Mouse (Mus musculus) embryo, embryonic 9.5 days (tissue): ENCODE data around the gene Tmem63a.

ENCODE experiments used
- DNase-seq: peaks from one replicate; pipeline ENCODE4 v3.0.0-alpha.2; 2017; ENCODE audit errors: extremely low spot score

Gene Tmem63a

GRCm38 (mm10) chr1:181009754-181010153 lies 67.6 kb downstream of the Tmem63a start:
- no peak for DNase-seq

- no peak for DNase-seq
Observed at GRCm38 (mm10) chr1:181010171-181010932, 68.2 kb downstream of the Tmem63a start.

DNA sequence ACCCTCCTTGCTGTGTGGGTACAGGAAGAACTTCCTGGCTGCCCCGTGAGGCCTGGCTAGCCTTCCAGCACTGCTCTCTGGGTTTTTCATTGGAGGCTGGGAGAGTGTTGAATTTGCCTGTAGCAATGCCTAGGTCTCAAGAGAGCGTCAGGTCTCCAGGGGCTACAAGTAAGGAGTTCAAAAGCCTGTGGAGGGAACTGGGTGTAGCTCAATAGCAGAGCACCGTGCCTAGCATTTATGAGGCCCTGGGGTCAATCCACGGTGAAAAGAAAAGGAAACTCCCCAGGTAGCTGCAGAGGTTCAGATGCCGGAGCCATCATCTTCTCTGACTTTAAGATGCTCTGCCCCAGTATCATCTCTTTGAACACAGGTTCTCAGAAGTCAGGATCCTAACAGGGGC lies 69.5 kb downstream of the Tmem63a start:
- no peak for DNase-seq

- DNase-seq = no peak
Observed at GRCm38 (mm10) chr1:181012416-181012815, 70.3 kb downstream of the Tmem63a start.

DNA sequence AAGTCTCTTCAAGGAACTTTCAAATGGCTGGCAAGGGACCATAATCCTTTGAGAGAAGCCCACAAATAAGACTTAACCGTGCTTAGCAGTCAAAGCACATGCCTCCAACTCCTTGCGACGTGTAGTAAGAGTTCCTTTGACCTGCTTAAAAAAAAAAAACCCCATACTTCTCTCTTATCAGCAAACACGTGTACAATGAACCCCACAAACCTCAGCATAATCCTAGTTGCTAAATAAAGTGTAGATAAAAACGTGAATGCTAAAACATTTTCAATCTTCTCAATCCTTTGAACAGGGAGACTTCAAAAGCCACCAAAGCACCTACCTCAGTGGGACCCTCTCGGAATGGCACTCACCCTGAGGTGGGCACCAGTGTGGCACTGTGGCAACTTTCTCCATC lies 71.3 kb downstream of the Tmem63a start:
- DNase-seq = no peak

- no peak for DNase-seq
Observed at GRCm38 (mm10) chr1:181014731-181015500, 72.8 kb downstream of the Tmem63a start.

GRCm38 (mm10) chr1:181015558-181015957 lies 73.4 kb downstream of the Tmem63a start:
- DNase-seq = no peak

GRCm38 (mm10) chr1:181016045-181016444 lies 73.9 kb downstream of the Tmem63a start:
- DNase-seq = no peak

DNA sequence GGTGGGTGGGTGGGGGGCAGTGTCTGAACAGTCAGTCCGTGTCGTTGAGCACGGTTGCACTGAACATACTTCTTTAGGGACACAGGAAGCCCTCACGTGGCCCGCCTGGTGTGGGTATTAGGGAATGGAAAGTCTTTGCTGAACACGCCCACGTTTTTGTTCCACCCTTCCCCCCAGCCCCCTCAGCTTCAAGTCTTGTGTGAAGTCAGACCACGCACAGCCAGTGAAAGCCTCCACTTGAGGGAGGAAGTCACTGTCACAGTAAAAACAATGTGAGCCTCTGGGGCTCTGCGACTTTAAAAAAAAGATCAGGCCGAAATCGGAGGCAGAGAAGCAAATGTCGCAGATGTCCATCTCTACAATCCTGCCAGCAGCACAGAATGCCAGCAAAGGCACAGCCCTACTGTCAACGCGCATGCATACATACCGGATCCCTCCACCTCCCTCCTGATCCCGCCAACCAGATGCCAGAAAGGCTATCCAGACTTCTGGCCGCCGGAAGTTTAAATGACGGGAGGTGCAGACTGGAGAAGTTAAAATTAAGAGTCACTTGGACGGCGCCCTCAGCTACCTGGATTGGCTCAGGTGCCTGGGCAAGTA lies 74.5 kb downstream of the Tmem63a start:
- peak; percentile 35 for DNase-seq

DNA sequence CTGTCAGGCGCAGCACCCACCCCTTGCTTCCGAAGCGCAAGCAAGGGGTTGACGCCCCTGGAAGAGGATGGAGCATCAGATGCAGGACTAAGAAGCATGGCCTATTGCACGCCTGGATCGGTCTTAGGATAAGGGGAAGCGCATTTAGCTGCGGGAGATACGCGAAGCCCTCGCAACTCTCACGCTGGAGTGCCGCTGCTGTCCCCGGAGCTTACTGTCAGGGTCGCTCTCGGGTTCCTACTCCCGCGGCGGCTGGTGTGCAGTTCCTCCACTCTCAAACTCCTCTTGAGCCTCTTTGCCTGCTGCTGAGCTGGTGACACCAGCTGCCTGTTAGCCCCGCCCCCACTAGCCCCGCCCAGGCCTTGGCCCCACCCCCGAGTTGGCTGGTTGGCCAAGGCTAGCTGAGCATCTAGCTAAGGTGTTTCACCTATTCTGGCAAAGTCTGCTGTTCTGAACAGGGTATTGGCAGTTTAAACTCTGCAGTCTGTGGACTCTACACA lies 75.1 kb downstream of the Tmem63a start:
- peak; percentile 86 for DNase-seq

DNA sequence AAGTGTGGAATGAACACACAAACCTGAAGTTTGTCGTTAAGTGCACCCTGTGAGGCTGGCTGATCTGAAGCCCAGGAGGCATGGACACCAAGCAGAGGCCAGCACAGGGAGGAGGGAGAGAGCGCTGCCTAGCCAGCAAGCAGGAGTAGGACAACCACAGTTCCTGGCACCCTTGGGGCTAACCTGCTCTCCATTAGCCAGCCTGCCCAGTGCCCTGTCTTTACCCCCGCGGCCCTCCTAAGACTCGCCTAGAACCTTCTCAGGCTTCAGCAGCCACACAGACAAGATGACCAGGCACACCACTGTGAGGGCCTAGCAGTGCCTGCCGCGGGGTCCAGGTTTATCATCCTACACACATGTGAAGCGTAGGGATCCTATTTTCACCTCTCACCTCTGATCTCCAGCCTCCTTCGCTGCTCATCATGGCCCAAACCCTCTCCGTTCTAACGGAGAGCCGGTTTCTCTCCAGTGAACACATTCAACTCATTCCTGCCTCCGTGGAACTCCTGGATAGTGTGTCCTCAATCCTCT lies 75.8 kb downstream of the Tmem63a start:
- DNase-seq = no peak

GRCm38 (mm10) chr1:181020756-181021487 lies 78.8 kb downstream of the Tmem63a start, which contains the start of gene Ephx1:
Gene Ephx1, minus strand, starts transcription at chr1:181020904.
- DNase-seq = no peak

- no peak for DNase-seq
Observed at GRCm38 (mm10) chr1:181021488-181021865, 79.3 kb downstream of the Tmem63a start.

DNA sequence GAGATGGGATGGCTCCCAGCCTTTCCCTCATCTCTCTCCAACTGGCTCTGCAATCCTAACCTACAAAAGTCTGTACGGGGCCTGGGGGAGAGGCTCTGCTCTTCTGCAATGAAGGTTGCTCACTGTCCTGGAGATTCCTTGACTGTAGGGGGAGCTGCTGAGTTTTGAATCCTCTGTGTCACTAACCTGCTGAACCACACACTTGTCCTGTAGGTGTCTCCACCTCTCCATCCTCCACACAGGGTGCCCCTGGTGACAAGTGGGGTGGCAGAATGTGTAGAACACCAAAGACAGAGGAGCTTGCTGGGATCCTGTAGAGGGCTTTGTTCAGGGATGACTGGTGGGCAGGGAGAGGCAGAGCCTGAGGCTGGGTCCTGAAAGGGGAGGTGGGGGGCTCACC lies 80.1 kb downstream of the Tmem63a start:
- DNase-seq = peak; percentile 62
